Mouse (Mus musculus) liver, embryonic 14.5 days (tissue): ENCODE data around the gene Nacc1. TPM values are rescaled to one million over a fixed set of nuclear protein-coding genes. Genes with fewer than 3 reads are reported as not detected.

Source experiments
- ATAC-seq: fragments of 200-750 bp; cut with Nextera tagmentation; 2 replicates; pipeline ENCODE4 v1.8.0; 2017; ENCODE audit warnings: moderate number of reproducible peaks, mild to moderate bottlenecking, moderate library complexity; ENCODE audit not compliant: insufficient read depth
- DNase-seq, 3 experiments: peaks; one replicate each; pipeline ENCODE4 v3.0.0-alpha.2; 2012 to 2013; ENCODE audit warnings: low read depth in 3 of 3, low spot score in 3 of 3
- H3K27ac ChIP-seq: fragments of 300-500 bp; sonication (generic); 2 replicates; pipeline ENCODE4 v1.5.1; 2014; ENCODE audit warnings: moderate library complexity, mild to moderate bottlenecking, control low read depth, inconsistent platforms
- H3K27me3 ChIP-seq: fragments of 300-500 bp; sonication (generic); 2 replicates; pipeline ENCODE4 v1.6.1; 2014; ENCODE audit warnings: mild to moderate bottlenecking, low read length, moderate library complexity; ENCODE audit not compliant: control insufficient read depth, insufficient read depth
- H3K36me3 ChIP-seq: fragments of 300-500 bp; sonication (generic); replicated peaks from 2 replicates; pipeline ENCODE4 v1.6.1; 2014; ENCODE audit warnings: low read depth; ENCODE audit not compliant: control insufficient read depth, insufficient read depth
- H3K4me1 ChIP-seq, 2 experiments: fragments of 200-500 bp in 1 of 2; fragments of 300-500 bp in 1 of 2; sonication (generic) in 1 of 2; replicated peaks; 2 replicates each; pipeline ENCODE4 v1.6.1; 2012 to 2014; ENCODE audit warnings: antibody characterized with exemption in 1 of 2, inconsistent platforms in 1 of 2, low read length in 1 of 2; ENCODE audit not compliant: control insufficient read depth in 2 of 2, insufficient read depth in 2 of 2
- H3K4me2 ChIP-seq: fragments of 300-500 bp; sonication (generic); 2 replicates; pipeline ENCODE4 v1.6.1; 2014; ENCODE audit warnings: low read depth, mild to moderate bottlenecking, control low read depth, moderate library complexity
- H3K4me3 ChIP-seq, 2 experiments: fragments of 200-500 bp in 1 of 2; fragments of 300-500 bp in 1 of 2; sonication (generic) in 1 of 2; 2 replicates each; pipeline ENCODE4 v1.5.1; 2012 to 2014; ENCODE audit warnings: low read depth in 2 of 2, low read length in 2 of 2, mild to moderate bottlenecking in 2 of 2, control low read depth in 1 of 2, inconsistent platforms in 1 of 2, moderate library complexity in 1 of 2; ENCODE audit not compliant: insufficient read depth in 1 of 2
- H3K9ac ChIP-seq: fragments of 300-500 bp; sonication (generic); replicated peaks from 2 replicates; pipeline ENCODE4 v1.6.1; 2014; ENCODE audit warnings: mild to moderate bottlenecking, control low read depth, moderate library complexity
- H3K9me3 ChIP-seq: fragments of 300-500 bp; sonication (generic); 2 replicates; pipeline ENCODE4 v1.6.1; 2016; ENCODE audit warnings: low read length, mixed read lengths; ENCODE audit not compliant: control insufficient read depth
- CTCF ChIP-seq: IDR thresholded peaks from 2 replicates; pipeline ENCODE4 v1.5.1; 2016; ENCODE audit warnings: antibody characterized with exemption, low read depth, control low read depth
- EP300 ChIP-seq: IDR thresholded peaks from 2 replicates; pipeline ENCODE4 v1.6.1; 2016; ENCODE audit warnings: antibody characterized with exemption, low read depth
- WGBS: fragments of 180-500 bp; shearing (Covaris S2); extraction: QIAGEN DNeasy Blood & Tissue Kit; methylation state at CpG from one replicate; pipeline ENCODE4 v1.1.7; 2014; ENCODE audit not compliant: insufficient replicate concordance; 5-methylcytosine and 5-hydroxymethylcytosine counted together
- polyA plus RNA-seq, 2 experiments: library from polyadenylated mRNA; depleted of rRNA in 1 of 2; stranded (reverse) in 1 of 2; unstranded in 1 of 2; fragments of >200 nt; fragmentation: Nextera tagmentation in 1 of 2; extraction: Ambion mirVana in 1 of 2; gene quantifications; 2 replicates each; pipeline versions ENCODE4 v1.2.1 to v1.2.3; 2012 to 2014

Nacc1 gene
- polyA plus RNA-seq, 2 experiments, result 6.3 to 19.0 TPM

DNA sequence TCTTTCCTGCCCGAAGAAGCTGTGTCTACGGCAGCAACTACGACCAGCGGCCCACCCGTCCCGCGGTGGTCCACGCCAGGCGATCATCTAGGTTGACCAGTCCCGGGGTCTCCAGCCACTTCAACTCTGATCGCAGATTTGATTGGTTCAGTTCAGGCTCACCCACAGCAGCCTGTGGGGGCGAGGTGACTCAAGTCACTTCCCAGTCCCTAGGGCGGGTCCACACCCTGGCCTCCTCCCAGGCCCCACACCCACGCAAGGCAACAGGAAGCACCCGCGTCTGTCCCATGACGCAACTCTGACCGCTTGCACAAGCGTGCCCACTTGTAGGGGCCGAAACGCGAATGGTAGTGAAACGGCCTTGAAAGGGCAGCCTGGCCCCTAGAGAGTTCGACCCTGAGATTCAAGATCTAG is 26.2 kb downstream of the Nacc1 start:
- peaks cover 42 to 50% of the 10 kb centered on the region in 2 experiments for H3K4me1 ChIP-seq
- ATAC-seq (peak; percentile 53), DNase-seq (peak; percentile 66 to 81 (median 70))
- H3K27me3 ChIP-seq, result no peaks in the 10 kb centered on the region
- TF ChIP-seq EP300 (no peak), CTCF (peak; percentile 22; the same call in 1 of the 2 replicates)
- H3K36me3 ChIP-seq, result no peaks in the 10 kb centered on the region
- H3K4me2 ChIP-seq, result peak overlapping the region; percentile 98
- H3K9me3 ChIP-seq, result no peaks in the 10 kb centered on the region
- H3K27ac ChIP-seq, result peak overlapping the region; percentile 98
- peak overlapping the region; percentile 81 for H3K9ac ChIP-seq
- under 1% methylated on average over 24 of the region's 24 CpGs for WGBS
- peak overlapping the region; percentile 85 to 89 for H3K4me3 ChIP-seq

DNA sequence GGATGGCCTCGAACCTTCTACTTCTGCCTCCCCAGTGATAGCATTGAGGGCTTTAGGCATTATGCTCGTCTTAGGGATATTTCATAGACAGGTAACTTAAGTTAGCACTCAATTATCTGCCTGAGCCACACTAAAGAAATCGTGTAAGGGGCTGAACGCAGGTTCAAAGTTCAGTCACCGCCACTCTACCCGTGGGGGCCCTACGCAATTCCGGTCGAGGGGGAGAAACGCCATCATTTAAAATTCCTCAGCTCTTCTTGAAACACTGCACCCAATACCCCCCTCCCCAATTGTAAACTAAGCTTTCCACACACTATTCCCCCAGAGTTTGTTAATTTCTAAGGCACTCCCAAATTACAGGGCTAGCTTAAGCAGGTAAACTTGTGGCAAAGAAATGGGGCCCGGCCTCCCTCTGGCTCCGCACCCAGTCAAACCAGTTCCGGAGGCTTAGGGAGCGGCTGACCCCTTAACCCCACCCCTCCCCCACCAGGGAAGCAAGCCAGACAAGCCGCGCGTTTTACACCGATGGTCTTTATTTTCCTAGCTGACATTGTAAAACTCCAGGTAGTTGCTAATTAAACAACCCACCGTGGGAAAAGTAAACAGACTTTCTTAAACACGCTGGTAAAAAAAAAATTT is 26.7 kb downstream of the Nacc1 start:
- DNase-seq (peak in 1 of 3 experiments; percentile 55), ATAC-seq (no peak)
- H3K9me3 ChIP-seq, result no peaks in the 10 kb centered on the region
- peak overlapping the region; percentile 85 to 89 for H3K4me3 ChIP-seq
- peak overlapping the region; percentile 98 for H3K27ac ChIP-seq
- TF ChIP-seq EP300 (no peak), CTCF (no peak)
- H3K9ac ChIP-seq, result peak overlapping the region; percentile 81
- under 1% methylated on average over 20 of the region's 20 CpGs for WGBS
- no peaks in the 10 kb centered on the region for H3K36me3 ChIP-seq
- peak overlapping the region; percentile 98 for H3K4me2 ChIP-seq
- no peaks in the 10 kb centered on the region; the same call in 1 of the 2 replicates for H3K27me3 ChIP-seq
- H3K4me1 ChIP-seq, result peaks cover 44 to 52% of the 10 kb centered on the region in 2 experiments

DNA sequence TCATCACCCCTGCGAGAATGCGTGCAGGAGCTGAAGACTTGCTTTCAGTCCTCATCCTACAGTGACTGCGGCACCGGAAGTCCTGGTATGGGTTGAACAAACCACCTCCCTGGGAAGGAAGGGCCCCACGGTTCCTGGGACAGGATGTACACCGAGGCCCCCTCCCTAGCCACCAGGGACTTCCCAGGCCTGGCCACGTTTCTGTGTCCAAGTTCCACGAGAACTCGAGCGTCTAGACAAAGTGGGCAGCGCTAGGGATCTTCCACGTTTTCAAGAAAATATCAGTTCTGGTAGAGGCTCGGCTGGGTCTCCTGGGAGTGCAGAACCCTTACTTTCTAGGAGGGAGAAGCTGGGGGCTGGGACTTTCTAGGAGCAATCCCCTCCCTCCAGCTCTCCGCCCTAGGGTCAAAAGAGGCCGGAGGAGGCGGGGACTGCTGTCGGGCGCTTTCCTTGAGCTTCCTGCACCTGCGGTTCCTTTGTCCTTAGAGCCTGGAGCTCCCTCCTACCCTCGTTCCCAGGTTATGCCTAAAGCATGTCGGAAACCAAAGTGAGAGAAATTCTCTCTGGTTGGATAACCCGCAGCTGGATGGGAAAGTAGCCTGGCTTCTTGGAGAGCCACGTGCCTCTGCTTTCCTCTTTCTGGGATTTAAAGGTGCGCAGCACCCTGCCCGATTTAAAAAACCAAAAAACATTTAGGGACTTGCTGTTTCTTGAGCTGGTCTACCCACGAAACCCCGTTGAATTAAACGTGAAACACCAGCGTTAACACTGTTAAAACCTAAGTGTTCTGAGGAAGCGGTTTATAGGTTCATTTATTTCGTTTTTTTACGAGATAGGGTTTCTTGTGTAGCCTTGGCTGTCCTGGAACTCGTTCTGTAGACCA is 27.5 kb downstream of the Nacc1 start:
- TF ChIP-seq EP300 (no peak), CTCF (no peak)
- Histone ChIP-seq H3K9ac (peak overlapping the region; percentile 81), H3K4me2 (peak overlapping the region; percentile 98), H3K4me1 (peaks cover 40 to 48% of the 10 kb centered on the region in 2 experiments), H3K4me3 (peak overlapping the region; percentile 85 to 89), H3K27me3 (peaks cover 3% of the 10 kb centered on the region; the same call in 1 of the 2 replicates), H3K9me3 (no peaks in the 10 kb centered on the region), H3K36me3 (no peaks in the 10 kb centered on the region), H3K27ac (peak overlapping the region; percentile 98)
- DNase-seq (peak in 1 of 3 experiments; percentile 60), ATAC-seq (no peak)
- 1% methylated on average over 33 of the region's 33 CpGs for WGBS

DNA sequence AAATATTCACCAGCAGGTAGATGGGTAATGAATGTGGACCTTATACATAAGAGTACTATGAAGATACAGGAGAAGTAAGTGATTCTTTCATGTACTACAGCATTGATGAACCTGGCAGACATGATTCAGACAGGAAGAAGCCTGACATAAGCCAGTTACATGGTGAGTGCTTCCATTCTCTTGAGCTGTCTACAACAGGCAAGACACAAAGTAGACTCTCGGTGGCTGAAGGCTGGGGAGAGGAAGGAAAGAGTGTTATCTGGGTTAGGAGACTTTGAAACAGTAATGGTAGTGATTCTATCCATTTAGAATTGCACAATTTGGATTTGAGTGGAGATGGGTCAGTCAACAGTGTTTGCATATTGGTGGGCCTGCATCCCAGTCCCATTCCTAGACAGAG is 28.7 kb downstream of the Nacc1 start:
- no peak for TF ChIP-seq EP300
- no peak for TF ChIP-seq CTCF
- H3K36me3 ChIP-seq, result no peaks in the 10 kb centered on the region
- H3K4me2 ChIP-seq, result no peak overlapping the region
- peaks cover 3% of the 10 kb centered on the region; the same call in 1 of the 2 replicates for H3K27me3 ChIP-seq
- H3K9ac ChIP-seq, result no peak overlapping the region
- ATAC-seq (no peak), DNase-seq (no peak)
- no peak overlapping the region for H3K4me3 ChIP-seq
- H3K4me1 ChIP-seq, result peaks cover 40 to 48% of the 10 kb centered on the region in 2 experiments
- no peak overlapping the region for H3K27ac ChIP-seq
- 10% methylated on average over 1 of the region's 1 CpGs for WGBS
- no peaks in the 10 kb centered on the region for H3K9me3 ChIP-seq

GRCm38 (mm10) chr8:84657680-84658079 is 30.0 kb downstream of the Nacc1 start:
- TF ChIP-seq EP300, result no peak
- TF ChIP-seq CTCF, result no peak
- ATAC-seq, result no peak
- Histone ChIP-seq H3K9ac (no peak overlapping the region), H3K4me3 (no peak overlapping the region), H3K36me3 (no peaks in the 10 kb centered on the region), H3K4me1 (peaks cover 32 to 44% of the 10 kb centered on the region in 2 experiments), H3K9me3 (no peaks in the 10 kb centered on the region), H3K4me2 (peak overlapping the region; percentile 93; the same call in 1 of the 2 replicates), H3K27ac (no peak overlapping the region), H3K27me3 (peaks cover 3% of the 10 kb centered on the region; the same call in 1 of the 2 replicates)
- no peak for DNase-seq
- 48% methylated on average over 4 of the region's 4 CpGs for WGBS
